Mouse (Mus musculus): ENCODE results near the gene Depdc5.

The Depdc5 gene

GRCm38 (mm10) chr5:33001111-33001510 lies 137.6 kb downstream of the Depdc5 start:
- DNase-seq (ENCODE audit: low spot score in 2 of 2): peak; percentile 77 to 87

- DNase-seq (ENCODE audit: low spot score in 2 of 2): no peak
Observed at GRCm38 (mm10) chr5:33002781-33003180, 139.3 kb downstream of the Depdc5 start.

- DNase-seq (ENCODE audit: low spot score in 2 of 2): peak in 1 of 2 experiments; percentile 15
Observed at GRCm38 (mm10) chr5:33003500-33003899, 140.0 kb downstream of the Depdc5 start.

- DNase-seq (ENCODE audit: low spot score in 2 of 2): no peak
Observed at GRCm38 (mm10) chr5:33004110-33004509, 140.6 kb downstream of the Depdc5 start.

GRCm38 (mm10) chr5:33005442-33006145 lies 142.1 kb downstream of the Depdc5 start:
- peak; percentile 51 to 79 for DNase-seq (ENCODE audit: low spot score in 2 of 2)

- DNase-seq (ENCODE audit: low spot score in 2 of 2): peak; percentile 75 to 88
Observed at GRCm38 (mm10) chr5:33006670-33007069, 143.2 kb downstream of the Depdc5 start.

- DNase-seq (ENCODE audit: low spot score in 2 of 2): peak in 1 of 2 experiments; percentile 6
Observed at GRCm38 (mm10) chr5:33007371-33007770, 143.9 kb downstream of the Depdc5 start.

GRCm38 (mm10) chr5:33009301-33009700 lies 145.8 kb downstream of the Depdc5 start:
- no peak for DNase-seq (ENCODE audit: low spot score in 2 of 2)

GRCm38 (mm10) chr5:33009818-33010812 lies 146.6 kb downstream of the Depdc5 start:
- no peak for DNase-seq (ENCODE audit: low spot score in 2 of 2)

- DNase-seq (ENCODE audit: low spot score in 2 of 2): peak in 1 of 2 experiments; percentile 48
Observed at GRCm38 (mm10) chr5:33011132-33012106, 147.9 kb downstream of the Depdc5 start.

GRCm38 (mm10) chr5:33014096-33014495 lies 150.6 kb downstream of the Depdc5 start:
- no peak for DNase-seq (ENCODE audit: low spot score in 2 of 2)

GRCm38 (mm10) chr5:33015579-33015978 lies 152.1 kb downstream of the Depdc5 start:
- DNase-seq (ENCODE audit: low spot score in 2 of 2): peak in 1 of 2 experiments; percentile 41

GRCm38 (mm10) chr5:33018189-33018560 lies 154.7 kb downstream of the Depdc5 start:
- no peak for DNase-seq (ENCODE audit: low spot score in 2 of 2)

GRCm38 (mm10) chr5:33018561-33019425 lies 155.3 kb downstream of the Depdc5 start, which contains the start of gene Ywhah:
Gene Ywhah, plus strand, starts transcription at chr5:33018816.
- peak; percentile 95 to 98 for DNase-seq (ENCODE audit: low spot score in 2 of 2)

GRCm38 (mm10) chr5:33019426-33019821 lies 155.9 kb downstream of the Depdc5 start:
- DNase-seq (ENCODE audit: low spot score in 2 of 2): peak in 1 of 2 experiments; percentile 28

- peak in 1 of 2 experiments; percentile 55 for DNase-seq (ENCODE audit: low spot score in 2 of 2)
Observed at GRCm38 (mm10) chr5:33021622-33022021, 158.1 kb downstream of the Depdc5 start.

GRCm38 (mm10) chr5:33023337-33023736 lies 159.8 kb downstream of the Depdc5 start:
- DNase-seq (ENCODE audit: low spot score in 2 of 2): no peak

- DNase-seq (ENCODE audit: low spot score in 2 of 2): no peak
Observed at GRCm38 (mm10) chr5:33024474-33024873, 161.0 kb downstream of the Depdc5 start.

GRCm38 (mm10) chr5:33028656-33029055 lies 165.2 kb downstream of the Depdc5 start:
- DNase-seq (ENCODE audit: low spot score in 2 of 2): no peak

All from frontal cortex, postnatal 36 days (tissue).